Comparison of ENCODE assay signal across 20 mouse cellular contexts in the genomic region with DNA sequence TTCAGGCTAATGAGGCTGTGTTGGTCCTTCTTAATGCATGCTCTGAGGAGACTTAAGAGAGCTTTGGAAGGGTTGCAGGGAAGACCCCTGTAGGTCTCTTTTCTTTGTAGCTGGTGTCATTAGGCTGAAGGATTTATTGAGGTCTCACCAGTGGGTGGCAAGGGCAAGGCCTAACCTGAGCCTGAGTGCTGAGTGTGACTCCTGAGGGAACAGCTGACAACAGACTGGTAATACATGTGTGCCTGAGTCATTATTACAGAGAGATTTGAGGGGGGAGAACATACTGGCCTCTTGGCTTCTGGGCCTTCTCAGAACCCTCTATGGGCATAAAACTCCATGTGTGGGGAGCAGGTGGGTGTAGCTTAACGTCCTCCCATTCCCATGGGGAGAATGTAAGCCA.
"Had no signal": no experiment of that assay in that cellular context is flagged by ENCODE, and none has a peak within 500 bp of the region (broad histone marks: within the 10 kb centered on the region; RNA-seq: fewer than 3 reads in every experiment).

No protein-coding gene starts in this region.

- H3K9me3 ChIP-seq: limb, embryonic 10.5 days; limb, embryonic 13.5 days; liver, embryonic 13.5 days; neural tube, embryonic 12.5 days; neural tube, embryonic 15.5 days; stomach, embryonic 15.5 days had no signal

- H3K4me2 ChIP-seq: limb, embryonic 13.5 days; liver, embryonic 13.5 days; neural tube, embryonic 12.5 days; neural tube, embryonic 15.5 days; stomach, embryonic 15.5 days had no signal

- H3K36me3 ChIP-seq: limb, embryonic 10.5 days; limb, embryonic 13.5 days; liver, embryonic 13.5 days; neural tube, embryonic 12.5 days; neural tube, embryonic 15.5 days; stomach, embryonic 15.5 days had no signal

- H3K9ac ChIP-seq: limb, embryonic 13.5 days; liver, embryonic 13.5 days; neural tube, embryonic 12.5 days; neural tube, embryonic 15.5 days; stomach, embryonic 15.5 days had no signal

- H3K4me3 ChIP-seq: layer of hippocampus, adult 2 months; limb, embryonic 10.5 days; limb, embryonic 13.5 days; liver, embryonic 13.5 days; neural tube, embryonic 12.5 days; neural tube, embryonic 15.5 days; stomach, embryonic 15.5 days had no signal

- H3K27ac ChIP-seq: kidney, postnatal 0 days; layer of hippocampus, adult 2 months; limb, embryonic 10.5 days; limb, embryonic 13.5 days; liver, embryonic 13.5 days; neural tube, embryonic 12.5 days; neural tube, embryonic 15.5 days; stomach, embryonic 15.5 days had no signal

- DNase-seq: kidney, adult 2 months; kidney, postnatal 25 days; layer of hippocampus, adult 9-11 months; liver, embryonic 13.5 days; lung, adult 2 months; lung, postnatal 14 days; lung, postnatal 4 days; midbrain, embryonic 14.5 days; right cerebral cortex, adult 18-20 months; right cerebral cortex, postnatal 14 days; right cerebral cortex, postnatal 4 days; spleen, adult 18-20 months; thymus, postnatal 36 days had no signal

- H3K27me3 ChIP-seq: limb, embryonic 13.5 days; liver, embryonic 13.5 days; neural tube, embryonic 12.5 days; neural tube, embryonic 15.5 days; stomach, embryonic 15.5 days had no signal
